Mouse (Mus musculus) liver, postnatal 0 days (tissue): ENCODE results near the gene Zfp988. TPM values are rescaled to one million over a fixed set of nuclear protein-coding genes. Genes with fewer than 3 reads are reported as not detected.

Experiments used
- polyA plus RNA-seq: library from polyadenylated mRNA; unstranded; fragments of >200 nt; fragmentation: Nextera tagmentation; extraction: Ambion mirVana; gene quantifications from 2 replicates; pipeline ENCODE4 v1.2.1, GENCODE M21; 2015

Zfp988 gene
- polyA plus RNA-seq, 1 experiment from 2014 or later = not detected

Other genes starting within 250 kb of the Zfp988 start
- 2.0 and 2.2 TPM in 2 replicates for gene Zfp991, start 173.6 kb upstream of the Zfp988 start, polyA plus RNA-seq
- not detected in 2 replicates for gene Zfp978, start 55.6 kb downstream of the Zfp988 start, polyA plus RNA-seq
- gene Zfp982, start 186.7 kb downstream of the Zfp988 start, polyA plus RNA-seq = 0.99 and 1.2 TPM in 2 replicates
- gene Gm16503, start 234.5 kb downstream of the Zfp988 start, polyA plus RNA-seq = 0.06 TPM in 1 of 2 replicates, not detected in the other
- 0.04 and 0.09 TPM in 2 replicates for gene Zfp985, start 247.6 kb downstream of the Zfp988 start, polyA plus RNA-seq